Mouse (Mus musculus) G1E-ER4 (cell line): ENCODE data around the gene Klhl23. TPM values are rescaled to one million over a fixed set of nuclear protein-coding genes. Genes with fewer than 3 reads are reported as not detected.

Source experiments
- GATA1 ChIP-seq: IDR thresholded peaks from one replicate; pipeline ENCODE4 v1.8.0; 2012; ENCODE audit warnings: low read length, inconsistent platforms
- polyA plus RNA-seq: library from polyadenylated mRNA; stranded (reverse); fragments of >175 nt; gene quantifications from 2 replicates; pipeline ENCODE4 v1.2.3, GENCODE M21; 2012

Gene Klhl23
- 4.0 TPM in 2 replicates for polyA plus RNA-seq

- TF ChIP-seq GATA1: no peak
Observed at GRCm38 (mm10) chr2:69821711-69822110, at the start of gene Klhl23. Gene Klhl23 (plus strand): TSS chr2:69821944.

DNA sequence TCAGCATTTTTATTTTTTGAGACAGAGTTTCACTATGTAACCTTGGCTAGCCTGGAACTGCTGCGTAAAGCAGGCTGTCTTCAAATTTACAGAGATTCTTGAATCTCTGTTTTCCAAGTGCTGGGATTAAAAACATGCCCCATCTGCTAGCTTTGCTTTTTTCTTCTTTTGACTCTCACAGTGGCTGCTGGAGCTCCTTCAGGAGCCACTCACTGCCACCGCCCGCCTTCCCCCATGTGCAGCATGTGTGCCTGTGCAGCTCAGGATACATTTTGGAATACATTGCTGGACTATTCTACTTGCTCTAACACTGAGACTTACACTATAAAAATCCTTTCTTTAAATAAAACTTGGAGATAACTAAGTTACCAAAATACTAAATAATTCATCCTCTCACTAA, 48.4 kb upstream of the Klhl23 start:
- TF ChIP-seq GATA1: no peak

GRCm38 (mm10) chr2:69777985-69778835, 43.5 kb upstream of the Klhl23 start:
- no peak for TF ChIP-seq GATA1

- TF ChIP-seq GATA1: no peak
Observed at GRCm38 (mm10) chr2:69778836-69779177, 42.9 kb upstream of the Klhl23 start.

GRCm38 (mm10) chr2:69788974-69789373, 32.8 kb upstream of the Klhl23 start:
- TF ChIP-seq GATA1: no peak

- TF ChIP-seq GATA1: no peak
Observed at GRCm38 (mm10) chr2:69789429-69790069, 32.2 kb upstream of the Klhl23 start, which contains the start of the genes Ccdc173 and Phospho2. Gene Ccdc173 (minus strand): TSS chr2:69789575. Gene Phospho2 (plus strand): TSS chr2:69789623.

GRCm38 (mm10) chr2:69790285-69790684, 31.5 kb upstream of the Klhl23 start:
- TF ChIP-seq GATA1: no peak

DNA sequence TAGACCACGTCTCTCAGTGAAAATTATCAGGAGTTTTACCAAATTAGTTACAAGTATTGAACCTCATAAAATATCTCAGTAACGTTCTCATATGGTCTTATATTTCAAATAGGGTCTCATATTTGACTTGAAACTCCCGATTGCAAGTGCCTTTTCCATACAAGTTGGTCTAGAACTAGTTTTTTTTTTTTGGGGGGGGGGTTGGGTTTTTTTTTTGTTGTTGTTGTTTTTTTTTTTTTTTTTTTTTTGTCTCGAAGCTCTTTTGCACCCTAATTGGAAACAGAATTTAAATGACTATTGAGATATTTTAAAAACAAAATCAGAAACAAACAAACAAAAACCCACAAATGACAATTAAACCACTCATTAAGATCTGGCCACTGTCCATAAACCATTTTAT, 31.0 kb upstream of the Klhl23 start:
- no peak for TF ChIP-seq GATA1

DNA sequence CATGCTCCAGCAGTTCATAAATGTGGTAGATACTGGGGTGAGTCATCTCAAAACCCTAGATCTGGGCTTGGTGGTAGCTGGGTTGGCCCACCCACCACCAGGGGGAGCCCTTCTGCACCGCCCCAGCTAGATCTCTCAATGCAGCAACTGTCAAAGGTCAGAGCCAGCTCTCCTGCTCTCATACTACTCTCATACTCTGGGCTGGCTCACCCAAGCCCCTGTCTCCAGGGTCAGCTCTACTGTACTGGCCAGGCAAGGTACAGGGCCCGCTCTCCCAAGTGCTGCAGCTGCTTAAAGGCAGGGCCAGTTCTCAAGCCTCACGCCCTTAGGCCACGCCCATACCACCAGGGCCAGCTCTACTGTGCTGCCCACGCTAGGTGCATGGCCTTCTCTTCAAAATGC, 18.8 kb upstream of the Klhl23 start:
- no peak for TF ChIP-seq GATA1

DNA sequence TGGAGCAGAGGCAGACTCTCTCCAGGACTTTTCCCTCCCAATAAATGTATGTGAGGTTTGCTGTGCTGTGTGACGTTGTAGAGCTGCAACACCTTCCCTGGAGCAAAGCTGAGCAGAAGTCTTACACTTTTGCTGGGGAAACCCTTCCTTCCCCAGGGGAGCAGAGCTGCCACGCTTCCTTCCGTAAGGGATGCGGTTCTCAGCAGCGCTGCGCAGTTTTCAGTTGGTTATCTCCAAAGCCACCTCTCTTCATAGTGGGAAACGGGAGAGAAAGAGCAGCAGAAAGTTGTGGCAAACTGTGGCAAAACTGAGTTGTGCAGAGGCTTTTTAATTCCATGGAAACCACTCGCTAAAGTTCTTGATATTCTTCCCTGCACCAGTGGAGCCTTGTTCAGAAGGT, 18.0 kb upstream of the Klhl23 start:
- no peak for TF ChIP-seq GATA1

GRCm38 (mm10) chr2:69810169-69810568, 11.6 kb upstream of the Klhl23 start:
- TF ChIP-seq GATA1: no peak

DNA sequence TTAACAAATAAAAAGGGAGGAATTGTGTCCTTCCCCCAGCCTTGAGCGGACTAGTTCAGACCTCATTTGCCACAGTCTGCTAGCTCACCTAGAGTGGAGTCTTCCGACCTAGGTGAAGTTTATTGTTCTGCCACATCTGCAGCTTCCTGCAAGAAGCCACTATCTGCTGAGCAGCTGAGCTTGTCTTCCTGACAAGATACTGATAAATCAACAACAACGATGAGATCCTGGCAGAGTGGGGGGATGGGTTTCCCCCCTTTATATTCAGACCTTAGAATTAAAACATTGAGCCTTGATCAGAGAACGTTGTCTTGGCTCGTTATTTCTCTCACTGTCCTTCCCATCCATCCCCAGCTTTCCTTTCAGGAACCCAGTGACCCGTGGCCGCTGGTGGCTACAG, 10.4 kb upstream of the Klhl23 start:
- TF ChIP-seq GATA1: peak; percentile 46

- peak; percentile 76 for TF ChIP-seq GATA1
Observed at GRCm38 (mm10) chr2:69816575-69816974, 5.2 kb upstream of the Klhl23 start.

DNA sequence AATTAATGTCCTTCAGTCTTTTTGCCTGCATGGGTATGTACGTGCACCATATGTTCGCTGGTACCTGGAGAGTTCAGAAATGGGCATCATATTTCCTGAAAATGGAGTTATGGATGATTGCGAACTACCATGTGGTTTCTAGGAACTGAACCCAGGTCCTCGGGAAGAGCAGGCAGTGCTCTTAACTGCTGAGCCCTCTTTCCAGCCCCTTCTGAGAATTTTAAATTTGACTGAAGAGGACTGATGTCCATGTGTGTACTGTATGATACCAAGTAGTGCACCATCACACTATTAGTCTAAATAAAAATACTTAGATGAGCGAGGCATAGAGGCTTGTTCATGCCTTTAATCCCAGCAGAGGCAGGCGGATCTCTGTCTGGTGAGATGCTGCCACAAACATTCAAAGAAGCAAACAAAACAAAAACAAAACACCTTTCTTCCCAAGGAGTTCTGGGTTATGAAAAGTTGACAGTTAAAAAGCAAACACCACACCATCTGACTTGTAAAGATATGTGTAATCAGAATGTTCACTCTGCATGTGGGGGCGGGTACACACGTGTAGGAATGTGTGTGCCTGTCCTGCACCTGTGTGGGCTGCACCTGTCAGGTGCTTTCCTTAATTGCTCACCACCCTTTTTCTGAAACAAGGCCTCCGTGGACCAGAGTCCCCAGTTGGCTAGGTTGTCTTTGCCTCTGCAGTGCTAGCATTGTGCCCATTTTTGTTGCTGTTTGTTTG, 3.2 kb upstream of the Klhl23 start:
- no peak for TF ChIP-seq GATA1

DNA sequence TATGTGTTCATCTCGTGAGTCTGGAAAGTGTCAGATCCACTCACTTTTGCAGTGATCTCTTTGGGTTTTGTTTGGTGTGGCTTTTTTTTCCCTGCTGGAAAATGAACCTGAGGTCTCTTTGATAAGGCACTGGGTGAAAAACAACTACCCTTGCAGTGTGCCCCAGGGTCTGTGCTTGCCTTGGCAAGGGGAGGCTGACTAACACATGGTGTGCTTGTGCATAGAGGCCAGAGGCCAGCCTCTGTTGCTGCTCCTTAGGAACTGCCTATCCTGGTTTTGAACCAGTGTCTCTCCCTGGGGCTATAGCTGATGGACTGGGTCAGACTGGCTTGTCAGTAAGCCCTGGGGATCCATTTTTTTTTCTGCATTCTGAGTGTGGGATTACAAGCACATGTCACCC, 1.5 kb upstream of the Klhl23 start:
- TF ChIP-seq GATA1: no peak

DNA sequence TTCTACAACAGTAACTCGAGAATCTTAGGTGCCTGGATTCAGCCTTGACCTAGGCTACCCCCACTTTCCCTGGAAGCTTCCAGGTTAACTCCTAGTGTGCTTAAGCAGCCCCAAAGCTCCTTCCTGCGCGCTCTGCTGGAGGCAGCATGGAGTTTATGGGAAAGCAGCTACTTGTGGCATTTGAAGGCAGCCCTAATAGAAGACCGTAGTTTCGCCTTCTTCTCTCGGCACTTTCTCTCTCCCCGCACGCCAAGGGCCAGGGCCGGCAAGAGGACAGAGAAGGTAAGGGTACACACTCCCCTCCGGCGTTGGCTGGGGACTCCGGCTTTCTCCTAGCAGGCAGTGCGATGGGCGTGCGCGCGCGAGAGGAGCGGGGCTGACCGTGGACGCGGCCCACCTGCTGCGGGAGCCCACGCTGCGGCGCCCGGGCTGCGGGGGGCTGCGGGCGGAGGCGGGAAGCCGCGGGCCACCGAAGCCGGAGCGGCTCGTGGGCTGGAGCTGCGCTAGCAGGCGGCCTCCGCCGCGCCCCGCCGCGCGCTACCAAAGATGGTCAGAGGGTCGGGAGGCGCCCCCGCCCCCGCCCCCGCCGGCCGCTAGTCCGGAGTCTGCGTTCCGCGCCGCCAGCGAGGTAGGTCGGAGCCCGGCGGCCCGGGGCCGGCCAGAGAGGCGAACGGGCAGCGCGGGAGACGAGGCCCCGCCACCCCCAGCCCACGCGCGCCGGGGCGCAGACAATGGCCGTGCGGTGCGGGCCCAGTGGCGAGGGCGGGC, 801 bp downstream of the Klhl23 start:
- no peak for TF ChIP-seq GATA1
